Mouse (Mus musculus) forebrain, embryonic 14.5 days (tissue): ENCODE data around the gene Arid2. TPM values are rescaled to one million over a fixed set of nuclear protein-coding genes. Genes with fewer than 3 reads are reported as not detected.

Source experiments
- ATAC-seq: fragments of 200-750 bp; cut with Nextera tagmentation; 2 replicates; pipeline ENCODE4 v1.8.0; 2017; ENCODE audit warnings: mild to moderate bottlenecking, moderate library complexity
- DNase-seq: peaks from one replicate; pipeline ENCODE4 v3.0.0-alpha.2; 2015; ENCODE audit warnings: low spot score
- H3K27ac ChIP-seq: fragments of 300-500 bp; sonication (generic); 2 replicates; pipeline ENCODE4 v1.5.1; 2014; ENCODE audit warnings: low read depth, mild to moderate bottlenecking, control low read depth, low read length, moderate library complexity
- H3K27me3 ChIP-seq: fragments of 300-500 bp; sonication (generic); replicated peaks from 2 replicates; pipeline ENCODE4 v1.6.1; 2014; ENCODE audit warnings: low read length, control low read depth, mixed read lengths; ENCODE audit not compliant: control insufficient read depth, insufficient read depth
- H3K36me3 ChIP-seq: fragments of 300-500 bp; sonication (generic); 2 replicates; pipeline ENCODE4 v1.6.1; 2014; ENCODE audit warnings: low read length, control low read depth; ENCODE audit not compliant: control insufficient read depth, insufficient read depth
- H3K4me1 ChIP-seq: fragments of 300-500 bp; sonication (generic); 2 replicates; pipeline ENCODE4 v1.6.1; 2014; ENCODE audit warnings: antibody characterized with exemption, low read length, control low read depth; ENCODE audit not compliant: control insufficient read depth, insufficient read depth
- H3K4me2 ChIP-seq: fragments of 300-500 bp; sonication (generic); 2 replicates; pipeline ENCODE4 v1.6.1; 2014; ENCODE audit warnings: mild to moderate bottlenecking, control low read depth, low read length
- H3K4me3 ChIP-seq: fragments of 300-500 bp; sonication (generic); 2 replicates; pipeline ENCODE4 v1.5.1; 2014; ENCODE audit warnings: low read depth, low read length, control low read depth
- H3K9ac ChIP-seq: fragments of 300-500 bp; sonication (generic); 2 replicates; pipeline ENCODE4 v1.6.1; 2014; ENCODE audit warnings: mild to moderate bottlenecking, low read length, control low read depth, moderate library complexity
- H3K9me3 ChIP-seq: fragments of 300-500 bp; sonication (generic); replicated peaks from 2 replicates; pipeline ENCODE4 v1.6.1; 2016; ENCODE audit warnings: low read length, control low read depth, mixed read lengths; ENCODE audit not compliant: control insufficient read depth
- WGBS: fragments of 180-500 bp; shearing (Covaris S2); extraction: QIAGEN DNeasy Blood & Tissue Kit; methylation state at CpG from one replicate; pipeline ENCODE4 v1.1.7; 2014; 5-methylcytosine and 5-hydroxymethylcytosine counted together
- polyA plus RNA-seq: library from polyadenylated mRNA; unstranded; fragments of >200 nt; fragmentation: Nextera tagmentation; extraction: Ambion mirVana; gene quantifications from 2 replicates; pipeline ENCODE4 v1.2.1, GENCODE M21; 2014

Gene Arid2
- polyA plus RNA-seq, 1 experiment from 2014 or later = 24.4 TPM

DNA sequence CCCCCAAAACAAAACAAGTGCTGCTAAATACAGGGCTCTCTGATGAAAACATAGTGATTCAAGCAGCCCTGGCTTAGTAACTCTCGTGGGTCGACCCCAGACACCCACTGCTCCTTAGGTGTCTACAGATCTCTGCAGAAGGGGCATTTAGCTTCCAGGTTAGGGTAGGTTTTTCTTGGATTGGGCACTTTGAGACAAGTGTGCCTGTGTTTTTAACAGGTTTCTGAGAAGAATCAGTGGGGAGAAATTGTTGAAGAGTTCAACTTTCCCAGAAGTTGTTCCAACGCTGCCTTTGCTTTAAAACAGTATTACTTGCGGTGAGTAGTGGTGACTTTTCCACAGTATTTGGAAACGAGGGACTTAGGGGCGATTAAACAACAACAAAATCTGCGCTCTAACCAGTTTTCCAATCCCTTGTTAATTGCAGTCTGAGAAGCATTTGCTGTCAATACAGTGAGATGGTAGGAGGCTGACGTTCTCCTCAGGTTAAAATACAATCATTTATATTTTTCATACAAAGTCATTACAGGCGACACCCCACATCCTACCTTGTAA lies 1.6 kb downstream of the Arid2 start:
- peaks cover 12% of the 10 kb centered on the region for H3K4me1 ChIP-seq
- H3K27ac ChIP-seq = peak overlapping the region; percentile 100
- peak overlapping the region; percentile 83 for H3K4me2 ChIP-seq
- peak overlapping the region; percentile 94 for H3K4me3 ChIP-seq
- under 1% methylated on average over 9 of the region's 9 CpGs for WGBS
- peak overlapping the region; percentile 99 for H3K9ac ChIP-seq
- H3K27me3 ChIP-seq = no peaks in the 10 kb centered on the region
- H3K36me3 ChIP-seq = peaks cover 3% of the 10 kb centered on the region
- no peak for ATAC-seq
- DNase-seq = no peak
- no peaks in the 10 kb centered on the region for H3K9me3 ChIP-seq

DNA sequence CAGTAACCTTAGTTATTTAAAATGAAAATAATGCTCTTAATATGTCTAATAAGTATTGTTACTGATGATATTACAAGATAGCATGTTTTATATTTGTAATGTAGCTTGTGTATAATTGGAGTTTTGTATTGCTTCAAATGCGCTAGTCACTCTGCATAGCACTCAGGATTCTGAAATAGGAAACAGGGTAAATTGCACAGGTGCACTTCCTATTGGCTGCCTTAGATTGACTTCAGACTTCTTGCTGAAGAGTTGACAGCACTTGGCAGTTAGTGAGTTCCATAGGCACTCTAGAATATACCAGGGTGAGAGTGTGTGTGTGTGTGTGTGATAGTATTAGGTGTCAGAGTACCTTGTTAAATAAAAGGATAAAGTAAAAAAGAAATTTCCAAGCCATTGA lies 2.7 kb downstream of the Arid2 start:
- DNase-seq (no peak), ATAC-seq (no peak)
- Histone ChIP-seq H3K36me3 (peaks cover 14% of the 10 kb centered on the region), H3K4me3 (no peak overlapping the region), H3K9ac (no peak overlapping the region), H3K27ac (no peak overlapping the region), H3K4me1 (peaks cover 12% of the 10 kb centered on the region), H3K27me3 (no peaks in the 10 kb centered on the region), H3K4me2 (peak overlapping the region; percentile 36), H3K9me3 (no peaks in the 10 kb centered on the region)
- WGBS = 78% methylated on average over 1 of the region's 1 CpGs

DNA sequence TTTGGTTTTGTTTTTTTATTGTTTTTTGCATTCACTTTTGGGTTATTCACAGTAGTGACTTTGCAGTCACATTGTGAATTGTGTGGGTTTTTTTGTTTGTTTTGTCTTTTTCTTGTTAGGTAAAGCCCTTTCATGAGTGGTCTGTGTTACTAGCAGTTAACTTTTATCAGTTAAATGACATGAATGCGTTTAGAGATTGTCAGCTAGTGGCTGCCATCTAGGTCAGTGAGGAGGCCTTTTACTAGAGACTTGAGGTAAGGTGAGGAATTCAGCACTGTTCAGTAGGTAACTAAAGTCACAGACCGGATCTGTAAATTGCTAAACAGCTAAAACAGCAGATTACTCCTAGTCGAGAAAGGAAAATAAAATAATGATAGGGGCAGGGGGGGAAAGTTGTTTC lies 6.1 kb downstream of the Arid2 start:
- no peaks in the 10 kb centered on the region for H3K27me3 ChIP-seq
- ATAC-seq = no peak
- H3K4me2 ChIP-seq = no peak overlapping the region
- H3K4me1 ChIP-seq = peaks cover 12% of the 10 kb centered on the region
- DNase-seq = no peak
- H3K9ac ChIP-seq = no peak overlapping the region
- H3K36me3 ChIP-seq = peaks cover 16% of the 10 kb centered on the region
- 79% methylated on average over 3 of the region's 3 CpGs for WGBS
- H3K9me3 ChIP-seq = no peaks in the 10 kb centered on the region
- no peak overlapping the region for H3K27ac ChIP-seq
- no peak overlapping the region for H3K4me3 ChIP-seq

DNA sequence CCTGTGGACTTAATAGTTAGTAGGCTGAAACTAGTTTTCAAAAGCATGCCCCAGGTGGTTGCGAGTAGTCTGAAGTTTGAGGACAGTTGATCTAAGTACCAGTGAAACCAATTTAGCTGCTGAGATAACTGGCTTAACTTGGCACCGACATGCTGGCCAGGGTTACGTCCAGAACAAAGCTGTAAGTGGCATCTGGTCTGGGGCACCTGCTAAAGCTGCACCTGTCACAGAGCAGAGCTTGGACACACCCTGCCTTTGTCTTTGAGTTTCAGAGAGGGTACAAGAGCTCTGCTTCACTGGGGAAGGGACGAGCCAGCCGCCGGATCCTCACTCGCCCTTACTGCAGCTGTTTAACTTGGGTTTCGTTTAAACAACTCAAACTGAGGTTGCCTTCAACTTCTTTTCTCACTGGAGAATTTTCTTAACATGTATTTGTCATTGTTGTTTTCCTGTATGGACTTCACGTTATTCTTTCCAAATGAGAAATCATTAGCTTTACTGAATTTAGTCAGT lies 9.8 kb downstream of the Arid2 start:
- H3K27me3 ChIP-seq = no peaks in the 10 kb centered on the region
- no peaks in the 10 kb centered on the region for H3K9me3 ChIP-seq
- H3K27ac ChIP-seq = no peak overlapping the region
- no peak overlapping the region for H3K4me2 ChIP-seq
- H3K36me3 ChIP-seq = peaks cover 18% of the 10 kb centered on the region
- DNase-seq = no peak
- no peak overlapping the region for H3K4me3 ChIP-seq
- ATAC-seq = no peak
- H3K9ac ChIP-seq = no peak overlapping the region
- 81% methylated on average over 9 of the region's 9 CpGs for WGBS
- H3K4me1 ChIP-seq = no peaks in the 10 kb centered on the region; the same call in 1 of the 2 replicates

DNA sequence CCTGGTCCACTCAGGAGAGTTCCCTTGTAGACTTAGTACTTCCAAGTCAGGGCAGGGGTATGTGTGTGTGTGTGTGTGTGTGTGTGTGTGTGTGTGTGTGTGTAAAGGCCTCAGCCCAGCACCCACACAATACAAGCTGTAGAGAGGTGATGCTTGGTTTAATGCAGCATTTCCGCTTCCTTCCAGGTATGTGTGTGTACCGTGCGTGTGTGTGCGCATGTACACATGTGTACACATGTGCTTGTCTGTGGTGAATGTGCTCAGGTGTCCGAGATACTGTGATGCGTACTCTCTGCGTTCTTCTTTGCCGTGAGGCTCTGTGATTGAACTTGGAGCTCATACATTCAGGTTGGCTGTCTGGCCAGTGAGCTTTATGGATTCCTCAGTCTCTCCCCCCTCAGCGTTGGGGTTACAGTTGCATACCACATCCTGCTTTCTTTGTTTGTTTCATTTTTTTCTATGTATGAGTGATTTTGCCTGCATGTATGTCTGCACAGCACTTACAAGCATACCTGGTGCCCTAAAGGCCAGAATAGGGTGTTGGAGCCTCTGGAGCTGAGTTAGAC lies 10.4 kb downstream of the Arid2 start:
- Histone ChIP-seq H3K9me3 (no peaks in the 10 kb centered on the region), H3K4me2 (no peak overlapping the region), H3K4me1 (no peaks in the 10 kb centered on the region; the same call in 1 of the 2 replicates), H3K27ac (no peak overlapping the region), H3K9ac (no peak overlapping the region), H3K4me3 (no peak overlapping the region), H3K27me3 (no peaks in the 10 kb centered on the region), H3K36me3 (peaks cover 20% of the 10 kb centered on the region)
- no peak for ATAC-seq
- DNase-seq = no peak
- 94% methylated on average over 9 of the region's 9 CpGs for WGBS

DNA sequence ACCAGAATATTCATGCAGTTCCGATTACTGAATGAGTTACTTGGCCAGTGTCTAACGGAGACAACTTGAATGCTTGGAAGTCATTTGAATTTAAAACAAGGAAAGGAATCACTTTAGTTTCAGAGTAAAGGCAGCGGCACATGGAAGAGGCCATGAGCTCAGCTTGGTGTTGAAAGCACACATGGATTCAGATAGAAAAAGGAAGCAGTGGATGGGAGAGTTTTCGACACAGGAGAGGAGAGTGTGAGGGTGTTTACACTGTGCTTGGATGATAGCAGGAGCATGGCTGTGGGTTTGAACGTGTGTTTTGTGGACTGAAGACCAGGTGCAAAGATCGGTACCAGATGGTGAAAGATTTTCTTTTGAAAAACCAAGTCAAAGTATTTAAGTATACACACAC lies 22.0 kb downstream of the Arid2 start:
- Histone ChIP-seq H3K36me3 (peaks cover 20% of the 10 kb centered on the region), H3K9ac (no peak overlapping the region), H3K4me2 (no peak overlapping the region), H3K4me3 (no peak overlapping the region), H3K27ac (no peak overlapping the region), H3K9me3 (no peaks in the 10 kb centered on the region), H3K4me1 (peaks cover 2% of the 10 kb centered on the region; the same call in 1 of the 2 replicates), H3K27me3 (no peaks in the 10 kb centered on the region)
- 62% methylated on average over 6 of the region's 6 CpGs for WGBS
- ATAC-seq (no peak), DNase-seq (no peak)

DNA sequence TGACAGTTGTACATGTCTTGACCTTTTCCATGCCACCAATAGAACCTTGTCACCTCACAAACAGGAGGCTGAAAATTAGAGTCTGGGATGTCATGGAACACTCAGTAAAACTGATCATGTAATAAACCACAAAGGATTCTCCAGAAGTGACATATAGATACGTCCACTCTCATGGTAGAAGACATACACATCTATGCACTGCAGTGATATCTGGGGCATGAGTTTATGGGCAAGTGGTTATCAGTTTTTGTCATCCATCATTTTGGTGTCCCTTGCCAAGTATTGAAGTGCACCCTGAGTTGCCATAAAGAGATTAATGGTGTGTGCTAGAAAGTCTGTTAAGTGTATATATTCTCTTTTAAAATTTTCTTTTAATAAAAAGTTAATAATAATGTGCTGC lies 25.6 kb downstream of the Arid2 start:
- ATAC-seq = no peak
- Histone ChIP-seq H3K9me3 (no peaks in the 10 kb centered on the region), H3K36me3 (peaks cover 12% of the 10 kb centered on the region; the same call in 1 of the 2 replicates), H3K4me3 (no peak overlapping the region), H3K27me3 (no peaks in the 10 kb centered on the region), H3K4me2 (no peak overlapping the region), H3K9ac (no peak overlapping the region), H3K27ac (no peak overlapping the region), H3K4me1 (peaks cover 2% of the 10 kb centered on the region; the same call in 1 of the 2 replicates)
- DNase-seq = no peak
- 98% methylated on average over 1 of the region's 1 CpGs for WGBS

DNA sequence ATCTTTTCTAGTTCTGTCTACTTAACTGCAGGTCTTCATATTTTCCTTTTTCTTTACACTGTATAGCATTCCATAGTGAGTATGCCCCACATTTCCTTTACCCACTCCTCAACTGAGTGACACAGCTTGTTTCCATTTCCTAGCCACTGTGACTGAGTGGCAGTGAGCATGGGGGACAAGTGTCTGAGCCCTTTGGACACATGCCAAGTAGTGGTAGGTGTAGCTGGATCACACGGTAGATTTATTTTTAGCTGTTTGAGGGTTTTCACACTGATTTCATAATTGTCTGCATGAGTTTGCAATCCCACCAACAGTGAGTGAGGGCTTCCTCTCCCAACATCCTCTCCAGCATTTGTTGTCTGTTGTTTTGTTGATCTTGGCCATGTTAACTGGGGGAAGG lies 28.3 kb downstream of the Arid2 start:
- peaks cover 12% of the 10 kb centered on the region; the same call in 1 of the 2 replicates for H3K36me3 ChIP-seq
- no peaks in the 10 kb centered on the region for H3K4me1 ChIP-seq
- peak; percentile 23 for DNase-seq
- H3K9me3 ChIP-seq = no peaks in the 10 kb centered on the region
- H3K27me3 ChIP-seq = no peaks in the 10 kb centered on the region
- no peak overlapping the region for H3K4me2 ChIP-seq
- H3K27ac ChIP-seq = no peak overlapping the region
- no peak overlapping the region for H3K4me3 ChIP-seq
- H3K9ac ChIP-seq = no peak overlapping the region
- 15% methylated on average over 1 of the region's 1 CpGs for WGBS
- no peak for ATAC-seq

DNA sequence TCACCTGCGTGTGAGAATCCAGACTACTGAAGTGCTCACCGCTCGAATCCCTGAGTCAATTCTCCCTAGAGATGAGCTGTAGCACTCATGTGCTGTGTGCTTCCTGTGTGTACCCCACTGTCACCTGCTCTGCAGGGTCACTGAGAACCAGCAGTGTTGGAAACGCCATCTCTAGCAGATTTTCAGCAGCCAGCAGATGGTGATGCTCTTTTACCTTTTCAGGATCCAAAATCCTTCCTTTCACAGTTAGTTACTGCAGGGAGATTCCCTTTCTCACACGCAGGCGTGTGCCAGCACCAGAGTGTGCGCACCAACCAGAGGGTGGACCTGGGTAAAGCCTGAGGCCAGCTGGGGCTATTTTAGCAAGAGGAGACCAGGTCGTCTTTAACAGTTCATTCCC lies 32.0 kb downstream of the Arid2 start:
- Histone ChIP-seq H3K9ac (no peak overlapping the region), H3K27me3 (no peaks in the 10 kb centered on the region), H3K4me2 (no peak overlapping the region), H3K9me3 (no peaks in the 10 kb centered on the region), H3K36me3 (peaks cover 4% of the 10 kb centered on the region; the same call in 1 of the 2 replicates), H3K4me1 (no peaks in the 10 kb centered on the region), H3K27ac (no peak overlapping the region), H3K4me3 (no peak overlapping the region)
- 79% methylated on average over 8 of the region's 8 CpGs for WGBS
- no peak for ATAC-seq
- DNase-seq = peak; percentile 14
